Mouse (Mus musculus): ENCODE measurements around the gene Flad1.

The Flad1 gene

GRCm38 (mm10) chr3:89402693-89403092 lies 9.0 kb downstream of the Flad1 start, which contains the start of gene Lenep:
Gene Lenep, minus strand, starts transcription at chr3:89402793.
- CTCF ChIA-PET, result no interaction called here

- CTCF ChIA-PET, result interaction anchor here (0.6 kb wide), 1 partner anchor 9 kb away, joined by 3 read pairs; no protein-coding TSS in a partner anchor
These were observed 10.3 kb downstream of the Flad1 start for GRCm38 (mm10) chr3:89401329-89401728.

- CTCF ChIA-PET, result interaction anchor here (0.7 to 1.3 kb wide), 4 partner anchors 12 to 62 kb away, joined by 3 to 5 read pairs (median 4); no protein-coding TSS in a partner anchor
These were observed 15.0 kb downstream of the Flad1 start for GRCm38 (mm10) chr3:89396654-89397005.

GRCm38 (mm10) chr3:89395806-89396653 lies 15.6 kb downstream of the Flad1 start:
- CTCF ChIA-PET, result interaction anchor here (0.7 to 1.3 kb wide), 4 partner anchors 11 to 63 kb away, joined by 3 to 5 read pairs (median 4); no protein-coding TSS in a partner anchor

GRCm38 (mm10) chr3:89395419-89395805 lies 16.3 kb downstream of the Flad1 start:
- CTCF ChIA-PET, result interaction anchor here (1.3 kb wide), 1 partner anchor 15 kb away, joined by 5 read pairs; no protein-coding TSS in a partner anchor

GRCm38 (mm10) chr3:89394894-89395256 lies 16.8 kb downstream of the Flad1 start:
- CTCF ChIA-PET, result no interaction called here

GRCm38 (mm10) chr3:89394006-89394893 lies 17.4 kb downstream of the Flad1 start, which contains the start of gene Zbtb7b:
Gene Zbtb7b, minus strand, starts transcription at chr3:89394776.
- CTCF ChIA-PET, result no interaction called here

GRCm38 (mm10) chr3:89393605-89394004 lies 18.1 kb downstream of the Flad1 start:
- CTCF ChIA-PET, result interaction anchor here (0.6 kb wide), 1 partner anchor 43 kb away, joined by 3 read pairs; the partner anchor contains the start of gene Pbxip1

- CTCF ChIA-PET, result interaction anchor here (0.7 to 1.1 kb wide), 2 partner anchors 9 to 144 kb away, joined by 3 read pairs; no protein-coding TSS in a partner anchor
These were observed 18.8 kb downstream of the Flad1 start for GRCm38 (mm10) chr3:89392871-89393311.

GRCm38 (mm10) chr3:89391663-89392511 lies 19.8 kb downstream of the Flad1 start:
- CTCF ChIA-PET, result interaction anchor here (0.7 to 1.1 kb wide), 6 partner anchors 8 to 145 kb away, joined by 3 to 10 read pairs (median 5); no protein-coding TSS in a partner anchor

GRCm38 (mm10) chr3:89390699-89391662 lies 20.7 kb downstream of the Flad1 start:
- CTCF ChIA-PET, result interaction anchor here (0.6 to 1.0 kb wide), 7 partner anchors 9 to 1032 kb away, joined by 3 to 10 read pairs (median 5); partner anchors contain the start of gene Adam15

- CTCF ChIA-PET, result interaction anchor here (0.6 to 1.0 kb wide), 3 partner anchors 27 to 1033 kb away, joined by 3 to 5 read pairs (median 3); partner anchors contain the start of gene Adam15
These were observed 21.6 kb downstream of the Flad1 start for GRCm38 (mm10) chr3:89390111-89390515.

GRCm38 (mm10) chr3:89388901-89389740 lies 22.5 kb downstream of the Flad1 start:
- CTCF ChIA-PET, result interaction anchor here (0.6 kb wide), 1 partner anchor 63 kb away, joined by 3 read pairs; no protein-coding TSS in a partner anchor

GRCm38 (mm10) chr3:89388134-89388881 lies 23.4 kb downstream of the Flad1 start:
- CTCF ChIA-PET, result no interaction called here

GRCm38 (mm10) chr3:89387632-89388031 lies 24.0 kb downstream of the Flad1 start:
- CTCF ChIA-PET, result no interaction called here

GRCm38 (mm10) chr3:89386438-89387420 lies 24.9 kb downstream of the Flad1 start:
- CTCF ChIA-PET, result interaction anchor here (0.6 kb wide), 1 partner anchor 64 kb away, joined by 3 read pairs; no protein-coding TSS in a partner anchor

All from spleen, embryonic (tissue).